Mouse (Mus musculus) urinary bladder, postnatal 10 days (tissue): Measurements from ENCODE around the gene Tpbpa.
"Not testable (repeated sequence)": the region's sequence is repeated elsewhere in the genome, so short reads cannot be mapped to it uniquely, and the experiment has no call there.

Experiments used
- DNase-seq: peaks from one replicate; pipeline ENCODE4 v3.0.0; 2022; ENCODE audit warnings: low spot score

The Tpbpa gene

GRCm38 (mm10) chr13:60941884-60942283, at the start of gene Tpbpa:
Tpbpa (minus strand) TSS chr13:60941984.
- DNase-seq, result not testable (repeated sequence)

DNA sequence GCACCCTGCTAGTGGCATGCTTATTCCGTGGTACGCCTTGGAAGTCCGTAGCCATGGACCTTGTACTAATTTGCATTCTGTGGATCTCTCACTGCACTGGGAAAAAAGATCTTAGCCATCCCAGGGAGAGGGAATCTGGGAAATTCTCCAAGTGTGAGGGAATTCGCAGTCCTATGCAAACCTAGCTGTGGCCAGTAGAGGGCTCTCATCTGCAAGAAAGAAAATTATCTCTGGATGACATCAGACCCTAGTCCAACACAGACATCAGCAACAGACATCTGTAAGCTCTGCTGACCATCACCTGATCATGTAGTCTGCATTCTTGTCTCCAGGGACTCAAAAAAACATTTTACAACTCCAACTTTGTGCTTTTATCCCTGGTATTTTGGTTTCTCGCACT, 45.1 kb upstream of the Tpbpa start:
- DNase-seq, result not testable (repeated sequence)

DNA sequence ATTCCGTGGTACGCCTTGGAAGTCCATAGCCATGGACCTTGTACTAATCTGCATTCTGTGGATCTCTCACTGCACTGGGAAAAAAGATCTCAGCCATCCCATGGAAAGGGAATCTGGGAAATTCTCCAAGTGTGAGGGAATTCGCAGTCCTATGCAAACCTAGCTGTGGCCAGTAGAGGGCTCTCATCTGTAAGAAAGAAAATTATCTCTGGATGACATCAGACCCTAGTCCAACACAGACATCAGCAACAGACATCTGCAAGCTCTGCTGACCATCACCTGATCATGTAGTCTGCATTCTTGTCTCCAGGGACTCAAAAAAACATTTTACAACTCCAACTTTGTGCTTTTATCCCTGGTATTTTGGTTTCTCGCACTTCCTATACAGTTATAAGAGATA, 30.5 kb upstream of the Tpbpa start:
- not testable (repeated sequence) for DNase-seq

DNA sequence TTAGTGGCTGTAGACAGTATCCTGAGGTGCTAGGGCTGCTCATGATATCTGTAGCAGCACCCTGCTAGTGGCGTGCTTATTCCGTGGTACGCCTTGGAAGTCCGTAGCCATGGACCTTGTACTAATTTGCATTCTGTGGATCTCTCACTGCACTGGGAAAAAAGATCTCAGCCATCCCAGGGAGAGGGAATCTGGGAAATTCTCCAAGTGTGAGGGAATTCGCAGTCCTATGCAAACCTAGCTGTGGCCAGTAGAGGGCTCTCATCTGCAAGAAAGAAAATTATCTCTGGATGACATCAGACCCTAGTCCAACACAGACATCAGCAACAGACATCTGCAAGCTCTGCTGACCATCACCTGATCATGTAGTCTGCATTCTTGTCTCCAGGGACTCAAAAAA, 22.2 kb upstream of the Tpbpa start:
- DNase-seq, result not testable (repeated sequence)

- no peak for DNase-seq
Measured at GRCm38 (mm10) chr13:60961706-60962105, 19.9 kb upstream of the Tpbpa start.

DNA sequence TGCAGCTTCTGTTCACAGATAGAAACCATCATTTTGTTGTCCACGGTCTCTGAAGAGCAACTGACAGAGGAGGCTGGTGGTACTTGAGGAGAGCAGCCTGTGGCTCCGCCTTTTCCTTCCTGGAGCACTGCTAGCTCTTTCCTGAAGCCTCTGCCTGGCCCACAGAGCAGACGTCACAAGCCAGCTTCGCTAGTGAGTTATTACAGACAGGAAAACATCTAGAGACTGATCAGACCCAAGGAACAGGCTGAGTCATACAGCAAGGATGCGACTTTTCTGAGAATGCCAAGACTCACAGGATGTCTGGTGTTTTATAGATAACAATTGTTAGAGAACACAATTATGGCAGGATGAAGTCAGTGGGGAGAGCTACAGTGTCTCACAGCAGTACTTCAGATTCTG, 5.3 kb downstream of the Tpbpa start, which contains the start of the genes Gm49391 and Ctla2a:
TSS of gene Gm49391 (minus strand) at position 72 of the 402 bp plus-strand sequence.
TSS of gene Ctla2a (minus strand) at position 126 of the 402 bp plus-strand sequence.
- no peak for DNase-seq

DNA sequence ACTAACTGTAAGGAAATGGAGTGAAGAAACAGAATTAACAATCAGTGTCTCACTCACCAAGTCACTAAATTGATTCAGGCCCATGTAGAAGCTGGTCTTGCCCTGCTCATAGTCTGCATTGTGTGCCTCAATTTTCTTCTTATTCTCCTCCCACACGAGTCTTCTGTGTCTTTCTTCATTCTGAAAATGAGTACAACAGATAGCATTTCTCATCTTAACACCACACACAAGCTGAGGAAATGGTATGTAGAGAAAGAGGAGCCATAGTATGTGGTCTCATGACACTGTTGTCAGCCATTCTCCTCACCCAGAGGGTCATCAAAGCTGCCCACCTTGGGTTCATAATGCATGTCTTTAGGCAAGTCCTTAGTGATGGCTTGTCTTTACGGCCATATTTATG, 6.3 kb downstream of the Tpbpa start, which contains the start of gene Gm49393:
TSS of gene Gm49393 (minus strand) at position 101 of the 400 bp plus-strand sequence.
- not testable (repeated sequence) for DNase-seq

DNA sequence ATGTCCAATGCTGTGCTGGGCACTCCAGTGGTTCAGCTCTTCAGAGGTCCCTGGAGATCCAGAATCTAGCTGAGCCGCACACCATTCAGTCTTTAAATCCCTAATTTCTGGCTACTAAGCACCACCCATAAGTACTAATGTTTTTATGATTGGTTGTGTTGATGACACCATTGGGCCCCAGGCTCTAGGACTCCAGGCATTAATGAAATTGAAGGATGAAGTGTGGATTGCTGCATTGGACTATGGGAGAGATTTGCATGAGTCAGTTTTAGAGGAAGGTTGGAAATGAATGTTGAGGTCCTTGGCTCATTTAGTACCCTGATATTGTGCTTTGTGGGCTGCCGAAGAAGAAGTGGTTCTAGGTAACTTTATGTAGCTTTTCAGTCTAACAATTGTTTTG, 37.0 kb downstream of the Tpbpa start, which contains the start of gene Tpbpb:
TSS of gene Tpbpb (minus strand) at position 101 of the 400 bp plus-strand sequence.
- DNase-seq, result not testable (repeated sequence)

- DNase-seq, result no peak
Measured at GRCm38 (mm10) chr13:60897328-60897727, 44.5 kb downstream of the Tpbpa start, which contains the start of gene Ctla2b. Ctla2b (minus strand) TSS chr13:60897447.

DNA sequence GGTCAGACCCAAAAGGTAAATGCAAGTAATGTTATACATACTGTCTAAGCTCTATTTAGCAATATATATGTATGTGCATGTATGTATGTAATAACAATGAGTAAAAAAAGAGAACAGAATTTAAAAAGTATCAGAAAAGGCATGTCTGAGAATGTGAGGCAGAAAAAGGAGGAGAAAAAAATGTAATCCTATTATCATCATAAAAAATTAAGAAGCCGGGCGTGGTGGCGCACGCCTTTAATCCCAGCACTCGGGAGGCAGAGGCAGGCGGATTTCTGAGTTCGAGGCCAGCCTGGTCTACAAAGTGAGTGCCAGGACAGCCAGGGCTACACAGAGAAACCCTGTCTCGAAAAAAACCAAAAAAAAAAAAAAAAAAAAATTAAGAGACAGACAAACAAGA, 45.0 kb downstream of the Tpbpa start, which contains the start of gene Gm49392:
TSS of gene Gm49392 (minus strand) at position 101 of the 400 bp plus-strand sequence.
- DNase-seq, result not testable (repeated sequence)

DNA sequence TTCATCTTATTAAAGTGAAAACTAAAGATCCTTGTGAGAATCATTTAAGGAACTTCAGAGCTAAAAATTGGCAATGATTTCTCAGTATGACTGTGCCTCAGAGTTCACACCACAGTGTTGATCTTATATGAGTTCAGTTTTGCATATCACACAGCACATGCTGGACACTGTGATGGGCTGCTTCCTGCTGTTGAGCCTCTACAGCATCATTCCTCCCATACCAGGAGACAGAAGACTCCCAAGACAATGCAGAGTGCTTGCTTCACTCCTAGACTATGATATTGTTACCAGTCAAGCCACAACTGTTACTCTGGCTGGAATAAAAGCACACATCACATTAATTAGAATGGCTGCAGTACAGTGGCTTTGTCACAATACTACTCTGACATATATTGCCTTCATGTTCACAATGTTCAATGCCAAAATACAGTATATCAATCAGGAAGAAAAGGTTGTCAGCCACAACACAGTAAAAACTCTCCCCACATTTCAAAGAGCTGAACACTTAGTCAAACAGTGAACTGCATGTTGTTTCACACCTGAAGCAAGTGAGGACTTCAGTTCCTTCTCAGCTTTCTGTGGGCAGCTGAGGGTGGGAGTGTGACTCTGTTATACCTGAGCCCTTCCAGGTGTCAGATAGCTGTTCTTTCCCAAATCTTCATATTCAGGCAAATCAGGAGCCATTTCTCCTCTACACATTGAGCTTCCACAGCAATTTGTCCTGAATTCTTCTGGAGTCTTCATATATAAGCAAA, 46.2 kb downstream of the Tpbpa start:
- DNase-seq, result no peak

DNA sequence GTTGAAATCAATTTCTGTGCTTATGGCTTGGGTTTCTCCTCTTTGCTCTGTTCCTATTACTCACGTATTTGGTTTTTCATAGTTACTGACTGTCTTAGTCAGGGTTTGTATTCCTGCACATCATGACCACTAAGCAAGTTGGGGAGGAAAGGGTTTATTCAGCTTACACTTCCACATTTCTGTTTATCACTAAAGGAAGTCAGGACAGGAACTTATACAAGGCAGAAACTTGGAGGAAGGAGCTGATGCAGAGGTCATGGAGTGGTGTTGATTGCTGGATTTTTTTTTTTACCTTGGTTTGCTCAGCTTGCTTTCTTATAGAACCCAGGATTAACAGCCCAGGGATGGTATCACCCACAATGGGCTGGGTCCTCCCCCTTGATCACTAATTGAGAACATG, 49.5 kb downstream of the Tpbpa start:
- DNase-seq, result no peak
